Mouse (Mus musculus): Measurements from ENCODE around the gene Pip5kl1. TPM values are rescaled to one million over a fixed set of nuclear protein-coding genes. Genes with fewer than 3 reads are reported as not detected.

Gene Pip5kl1
- total and polyA plus RNA-seq, 2 experiments from 2014 or later: 15.1 to 19.1 TPM

- Histone ChIP-seq H3K4me1 (ENCODE audit: insufficient read depth, low read length) (peaks cover 18% of the 10 kb centered on the region), H3K4me2 (ENCODE audit: low read depth, low read length) (no peak overlapping the region), H3K9me3 (ENCODE audit: low read length) (no peaks in the 10 kb centered on the region), H3K9ac (replicated peaks; ENCODE audit: low read length) (no peak overlapping the region), H3K36me3 (ENCODE audit: insufficient read depth, low read length) (no peaks in the 10 kb centered on the region), H3K4me3 (ENCODE audit: low read length) (no peak overlapping the region), H3K27ac (peak overlapping the region; percentile 41), H3K27me3 (ENCODE audit: insufficient read depth, low read length) (no peaks in the 10 kb centered on the region)
- TF ChIP-seq CTCF (IDR thresholded peaks at IDR 0.05; ENCODE audit: low read depth): peak; percentile 90
- 38% methylated on average over 7 of the region's 7 CpGs for WGBS
- ATAC-seq (peak; percentile 46), DNase-seq (ENCODE audit: low spot score) (peak; percentile 86)
Measured at GRCm38 (mm10) chr2:32631737-32632394, 57.3 kb downstream of the Pip5kl1 start.

Other genes with a start within 250 kb of the Pip5kl1 start
- 87.6 and 103 TPM in 2 replicates for gene Ciz1, start 222.5 kb upstream of the Pip5kl1 start, total RNA-seq (2014; rRNA removed)
- gene Ciz1, start 222.5 kb upstream of the Pip5kl1 start, polyA plus RNA-seq (2015; fragmentation: Nextera tagmentation; extraction: Ambion mirVana): 33.3 and 40.3 TPM in 2 replicates
- 190 and 211 TPM in 2 replicates for gene Dnm1, start 221.5 kb upstream of the Pip5kl1 start, total RNA-seq (2014; rRNA removed)
- gene Dnm1, start 221.5 kb upstream of the Pip5kl1 start, polyA plus RNA-seq (2015; fragmentation: Nextera tagmentation; extraction: Ambion mirVana): 87.6 and 96.9 TPM in 2 replicates
- 458 and 481 TPM in 2 replicates for gene 1110008P14Rik, start 192.9 kb upstream of the Pip5kl1 start, total RNA-seq (2014; rRNA removed)
- gene 1110008P14Rik, start 192.9 kb upstream of the Pip5kl1 start, polyA plus RNA-seq (2015; fragmentation: Nextera tagmentation; extraction: Ambion mirVana): 220 and 233 TPM in 2 replicates
- 0.31 and 0.58 TPM in 2 replicates for gene Lcn2, start 186.5 kb upstream of the Pip5kl1 start, total RNA-seq (2014; rRNA removed)
- 0.80 and 0.93 TPM in 2 replicates for gene Lcn2, start 186.5 kb upstream of the Pip5kl1 start, polyA plus RNA-seq (2015; fragmentation: Nextera tagmentation; extraction: Ambion mirVana)
- gene Ptges2, start 178.9 kb upstream of the Pip5kl1 start, total RNA-seq (2014; rRNA removed): 41.3 and 45.5 TPM in 2 replicates
- gene Ptges2, start 178.9 kb upstream of the Pip5kl1 start, polyA plus RNA-seq (2015; fragmentation: Nextera tagmentation; extraction: Ambion mirVana): 55.6 and 57.0 TPM in 2 replicates
- 3.1 and 3.7 TPM in 2 replicates for gene Naif1, start 124.3 kb upstream of the Pip5kl1 start, total RNA-seq (2014; rRNA removed)
- gene Naif1, start 124.3 kb upstream of the Pip5kl1 start, polyA plus RNA-seq (2015; fragmentation: Nextera tagmentation; extraction: Ambion mirVana): 2.9 and 3.0 TPM in 2 replicates
- gene Slc25a25, start 123.4 kb upstream of the Pip5kl1 start, total RNA-seq (2014; rRNA removed): 64.3 and 69.6 TPM in 2 replicates
- gene Slc25a25, start 123.4 kb upstream of the Pip5kl1 start, polyA plus RNA-seq (2015; fragmentation: Nextera tagmentation; extraction: Ambion mirVana): 44.4 and 46.4 TPM in 2 replicates
- 23.6 and 25.4 TPM in 2 replicates for gene Fam102a, start 39.5 kb upstream of the Pip5kl1 start, total RNA-seq (2014; rRNA removed)
- 7.9 and 8.2 TPM in 2 replicates for gene Fam102a, start 39.5 kb upstream of the Pip5kl1 start, polyA plus RNA-seq (2015; fragmentation: Nextera tagmentation; extraction: Ambion mirVana)
- gene Dpm2, start 3.9 kb upstream of the Pip5kl1 start, total RNA-seq (2014; rRNA removed): 64.1 and 70.8 TPM in 2 replicates
- 139 and 146 TPM in 2 replicates for gene Dpm2, start 3.9 kb upstream of the Pip5kl1 start, polyA plus RNA-seq (2015; fragmentation: Nextera tagmentation; extraction: Ambion mirVana)
- 0.21 and 0.83 TPM in 2 replicates for gene 9430097D07Rik, start 887 bp downstream of the Pip5kl1 start, total RNA-seq (2014; rRNA removed)
- gene 9430097D07Rik, start 887 bp downstream of the Pip5kl1 start, polyA plus RNA-seq (2015; fragmentation: Nextera tagmentation; extraction: Ambion mirVana): 0.73 and 0.76 TPM in 2 replicates
- 66.9 and 75.7 TPM in 2 replicates for gene St6galnac4, start 12.3 kb downstream of the Pip5kl1 start, total RNA-seq (2014; rRNA removed)
- 45.6 and 47.5 TPM in 2 replicates for gene St6galnac4, start 12.3 kb downstream of the Pip5kl1 start, polyA plus RNA-seq (2015; fragmentation: Nextera tagmentation; extraction: Ambion mirVana)
- 87.0 and 114 TPM in 2 replicates for gene St6galnac6, start 24.9 kb downstream of the Pip5kl1 start, total RNA-seq (2014; rRNA removed)
- gene St6galnac6, start 24.9 kb downstream of the Pip5kl1 start, polyA plus RNA-seq (2015; fragmentation: Nextera tagmentation; extraction: Ambion mirVana): 39.5 and 40.9 TPM in 2 replicates
- gene Ak1, start 47.0 kb downstream of the Pip5kl1 start, total RNA-seq (2014; rRNA removed): 89.8 and 92.2 TPM in 2 replicates
- 103 and 106 TPM in 2 replicates for gene Ak1, start 47.0 kb downstream of the Pip5kl1 start, polyA plus RNA-seq (2015; fragmentation: Nextera tagmentation; extraction: Ambion mirVana)
- gene Eng, start 71.8 kb downstream of the Pip5kl1 start, total RNA-seq (2014; rRNA removed): 23.7 and 24.1 TPM in 2 replicates
- 23.7 and 23.8 TPM in 2 replicates for gene Eng, start 71.8 kb downstream of the Pip5kl1 start, polyA plus RNA-seq (2015; fragmentation: Nextera tagmentation; extraction: Ambion mirVana)
- gene Fpgs, start 129.3 kb downstream of the Pip5kl1 start, total RNA-seq (2014; rRNA removed): 23.1 and 32.6 TPM in 2 replicates
- gene Fpgs, start 129.3 kb downstream of the Pip5kl1 start, polyA plus RNA-seq (2015; fragmentation: Nextera tagmentation; extraction: Ambion mirVana): 22.8 and 23.4 TPM in 2 replicates
- 108 and 116 TPM in 2 replicates for gene Cdk9, start 138.3 kb downstream of the Pip5kl1 start, total RNA-seq (2014; rRNA removed)
- 61.1 and 65.3 TPM in 2 replicates for gene Cdk9, start 138.3 kb downstream of the Pip5kl1 start, polyA plus RNA-seq (2015; fragmentation: Nextera tagmentation; extraction: Ambion mirVana)
- gene Sh2d3c, start 146.3 kb downstream of the Pip5kl1 start, total RNA-seq (2014; rRNA removed): 43.8 and 56.9 TPM in 2 replicates
- gene Sh2d3c, start 146.3 kb downstream of the Pip5kl1 start, polyA plus RNA-seq (2015; fragmentation: Nextera tagmentation; extraction: Ambion mirVana): 49.5 and 52.8 TPM in 2 replicates
- 1.7 and 3.2 TPM in 2 replicates for gene 6330409D20Rik, start 166.2 kb downstream of the Pip5kl1 start, total RNA-seq (2014; rRNA removed)
- gene 6330409D20Rik, start 166.2 kb downstream of the Pip5kl1 start, polyA plus RNA-seq (2015; fragmentation: Nextera tagmentation; extraction: Ambion mirVana): 3.6 and 5.1 TPM in 2 replicates
- 75.1 and 81.1 TPM in 2 replicates for gene Tor2a, start 182.4 kb downstream of the Pip5kl1 start, total RNA-seq (2014; rRNA removed)
- gene Tor2a, start 182.4 kb downstream of the Pip5kl1 start, polyA plus RNA-seq (2015; fragmentation: Nextera tagmentation; extraction: Ambion mirVana): 48.2 and 49.1 TPM in 2 replicates
- gene Ttc16, start 200.8 kb downstream of the Pip5kl1 start, total RNA-seq (2014; rRNA removed): 0.78 and 1.6 TPM in 2 replicates
- 0.58 and 0.76 TPM in 2 replicates for gene Ttc16, start 200.8 kb downstream of the Pip5kl1 start, polyA plus RNA-seq (2015; fragmentation: Nextera tagmentation; extraction: Ambion mirVana)
- gene Ptrh1, start 201.0 kb downstream of the Pip5kl1 start, total RNA-seq (2014; rRNA removed): 0.75 and 2.9 TPM in 2 replicates
- gene Ptrh1, start 201.0 kb downstream of the Pip5kl1 start, polyA plus RNA-seq (2015; fragmentation: Nextera tagmentation; extraction: Ambion mirVana): 4.0 and 4.4 TPM in 2 replicates
- 0.16 and 0.40 TPM in 2 replicates for gene Cfap157, start 209.6 kb downstream of the Pip5kl1 start, total RNA-seq (2014; rRNA removed)
- gene Cfap157, start 209.6 kb downstream of the Pip5kl1 start, polyA plus RNA-seq (2015; fragmentation: Nextera tagmentation; extraction: Ambion mirVana): 0.64 and 1.1 TPM in 2 replicates

Measured in hindbrain, postnatal 0 days (tissue).